Mouse (Mus musculus) c-Kit-positive CD71-positive TER-119-positive erythroid progenitor cells, embryonic 14.5 days (primary cell): ENCODE results near the gene Aadac.

ENCODE experiments used
- DNase-seq: peaks from one replicate; pipeline ENCODE4 v3.0.0-alpha.2; 2013; ENCODE audit warnings: low spot score

Gene Aadac

GRCm38 (mm10) chr3:60025417-60025816 lies at the start of gene Aadac:
Gene Aadac, plus strand, starts transcription at chr3:60025717.
- no peak for DNase-seq

GRCm38 (mm10) chr3:60003622-60004021 lies 21.9 kb upstream of the Aadac start:
- DNase-seq = no peak

GRCm38 (mm10) chr3:60006443-60006842 lies 19.1 kb upstream of the Aadac start, which contains the start of gene Aadacl2:
Gene Aadacl2, plus strand, starts transcription at chr3:60006743.
- DNase-seq = no peak

GRCm38 (mm10) chr3:60031511-60031910 lies 6.0 kb downstream of the Aadac start:
- DNase-seq = no peak

GRCm38 (mm10) chr3:60046221-60046913 lies 20.9 kb downstream of the Aadac start:
- no peak for DNase-seq

- no peak for DNase-seq
These were observed 27.9 kb downstream of the Aadac start for GRCm38 (mm10) chr3:60053231-60053927.

GRCm38 (mm10) chr3:60053931-60054330 lies 28.4 kb downstream of the Aadac start:
- DNase-seq = no peak

- no peak for DNase-seq
These were observed 30.9 kb downstream of the Aadac start for GRCm38 (mm10) chr3:60056451-60056850.

- no peak for DNase-seq
These were observed 31.7 kb downstream of the Aadac start for GRCm38 (mm10) chr3:60057070-60057808.

GRCm38 (mm10) chr3:60057809-60058082 lies 32.2 kb downstream of the Aadac start:
- no peak for DNase-seq

GRCm38 (mm10) chr3:60078883-60079415 lies 53.4 kb downstream of the Aadac start:
- no peak for DNase-seq

- no peak for DNase-seq
These were observed 55.1 kb downstream of the Aadac start for GRCm38 (mm10) chr3:60080572-60080971.

GRCm38 (mm10) chr3:60081648-60082047 lies 56.1 kb downstream of the Aadac start, which contains the start of gene Sucnr1:
Gene Sucnr1, plus strand, starts transcription at chr3:60081869.
- DNase-seq = no peak

- DNase-seq = no peak
These were observed 57.2 kb downstream of the Aadac start for GRCm38 (mm10) chr3:60082746-60083145.

GRCm38 (mm10) chr3:60085729-60086128 lies 60.2 kb downstream of the Aadac start:
- DNase-seq = no peak
